Mouse (Mus musculus) WW6 (cell line): ENCODE results near the gene Ins2.

Source experiments
- DNase-seq: peaks from one replicate; pipeline ENCODE4 v3.0.0-alpha.2; 2013; ENCODE audit warnings: low read depth, low spot score

Ins2 gene

GRCm38 (mm10) chr7:142664465-142665029 lies 78.6 kb downstream of the Ins2 start:
- DNase-seq: no peak

DNA sequence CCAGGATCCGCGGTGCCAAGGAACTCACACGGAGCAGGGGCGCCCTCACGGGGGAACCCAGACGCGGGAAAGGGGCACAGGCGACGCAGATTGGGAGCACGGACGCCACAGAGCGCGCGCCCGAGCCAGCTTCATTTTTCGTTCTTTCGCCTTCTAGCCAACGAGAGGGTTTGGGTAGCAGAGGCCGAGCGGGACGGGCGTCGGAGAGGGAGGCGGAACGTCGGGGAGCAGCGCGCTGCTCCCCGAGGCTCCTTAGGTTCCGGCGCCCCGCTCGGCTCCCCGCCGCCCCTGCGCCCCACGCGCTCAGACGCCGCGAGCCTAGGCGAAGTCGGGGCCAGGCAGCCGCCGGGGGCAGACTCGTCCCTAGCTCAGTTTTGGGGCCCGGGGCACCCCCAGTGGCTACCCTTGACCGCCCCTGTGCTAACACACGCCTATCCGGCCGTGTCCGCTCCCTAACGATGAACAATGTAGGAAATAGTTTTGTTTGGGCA lies 79.2 kb downstream of the Ins2 start:
- no peak for DNase-seq

GRCm38 (mm10) chr7:142663151-142663550 lies 80.0 kb downstream of the Ins2 start:
- no peak for DNase-seq

DNA sequence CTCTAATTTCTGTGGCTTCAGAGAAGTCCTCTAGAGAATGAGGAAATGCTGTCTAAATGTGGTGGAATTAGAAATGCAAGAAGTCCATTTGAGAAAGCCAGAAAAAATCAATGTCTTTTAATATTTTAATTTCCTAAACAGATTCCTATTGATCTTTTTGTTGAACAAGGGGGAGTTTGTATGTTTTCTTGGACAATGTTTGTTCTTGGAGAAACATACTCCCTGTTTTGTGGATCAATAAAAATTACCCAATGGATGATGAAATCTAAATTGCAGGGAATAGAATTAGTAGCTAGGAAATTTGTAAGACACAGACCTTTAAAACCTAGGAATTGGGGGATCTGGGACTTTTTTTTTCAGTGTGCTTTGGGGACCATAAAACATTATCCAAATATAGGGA lies 81.4 kb downstream of the Ins2 start:
- DNase-seq: no peak

GRCm38 (mm10) chr7:142661046-142661445 lies 82.1 kb downstream of the Ins2 start:
- no peak for DNase-seq

DNA sequence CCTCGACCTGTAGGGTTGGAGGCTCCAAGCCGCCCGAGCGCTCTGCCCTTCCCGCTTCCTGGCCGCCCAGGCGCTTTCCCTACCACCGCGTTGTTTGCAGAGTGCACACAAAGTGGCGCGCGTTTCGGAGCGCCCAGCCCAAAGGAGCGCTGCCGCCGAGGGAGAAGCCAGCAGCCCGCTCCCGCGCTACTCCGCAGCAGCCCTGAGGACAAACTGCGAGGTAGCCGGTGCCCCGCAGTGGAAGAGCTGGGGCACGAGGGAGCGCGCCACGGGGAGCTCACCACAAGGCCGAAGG lies 82.6 kb downstream of the Ins2 start:
- DNase-seq: no peak

DNA sequence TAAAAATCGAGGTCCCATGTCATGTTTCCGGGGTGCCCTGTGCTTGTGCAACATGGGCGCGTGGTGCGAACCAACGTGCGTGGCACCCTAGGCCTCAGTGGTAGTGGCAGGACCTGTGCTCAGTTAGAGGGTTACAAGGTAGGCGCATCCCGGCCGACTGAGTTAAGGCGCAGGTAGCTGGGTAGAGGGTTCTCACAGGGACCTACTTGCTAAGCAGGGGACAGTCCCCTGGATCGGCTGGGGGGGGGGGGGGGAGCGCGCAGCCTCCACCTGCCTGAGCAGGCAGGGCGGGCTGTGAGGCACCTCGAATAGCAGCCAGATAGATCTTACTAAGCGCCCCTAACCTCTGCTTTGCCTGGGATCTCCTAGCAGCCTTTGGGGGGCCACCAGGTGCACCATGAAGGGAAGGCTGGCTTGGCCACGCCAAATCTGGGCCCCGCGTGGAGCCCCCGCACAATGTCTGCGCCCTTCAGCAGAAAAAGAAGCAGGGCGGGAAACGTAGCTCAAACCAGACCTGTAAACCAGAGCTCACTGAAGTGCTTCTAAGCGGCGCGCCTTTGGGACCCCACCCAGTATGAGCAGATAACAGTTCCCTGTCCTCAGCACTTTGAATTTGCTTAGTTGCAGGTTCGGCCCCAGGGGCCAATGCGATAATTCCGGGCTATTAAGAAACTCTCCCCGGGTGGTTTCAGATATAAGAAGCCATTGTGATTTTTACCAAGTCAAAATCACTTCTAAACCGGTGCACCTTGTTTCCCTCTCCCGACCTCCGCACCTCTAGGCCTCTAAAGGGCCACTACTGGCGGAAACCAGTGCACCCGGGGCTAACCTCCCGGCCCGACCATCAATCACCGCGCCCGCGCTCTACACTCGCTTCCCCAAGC lies 83.2 kb downstream of the Ins2 start:
- DNase-seq: no peak

GRCm38 (mm10) chr7:142659181-142659681 lies 84.0 kb downstream of the Ins2 start:
- no peak for DNase-seq

GRCm38 (mm10) chr7:142658681-142659180 lies 84.5 kb downstream of the Ins2 start:
- no peak for DNase-seq

GRCm38 (mm10) chr7:142657821-142658614 lies 85.2 kb downstream of the Ins2 start:
- no peak for DNase-seq

DNA sequence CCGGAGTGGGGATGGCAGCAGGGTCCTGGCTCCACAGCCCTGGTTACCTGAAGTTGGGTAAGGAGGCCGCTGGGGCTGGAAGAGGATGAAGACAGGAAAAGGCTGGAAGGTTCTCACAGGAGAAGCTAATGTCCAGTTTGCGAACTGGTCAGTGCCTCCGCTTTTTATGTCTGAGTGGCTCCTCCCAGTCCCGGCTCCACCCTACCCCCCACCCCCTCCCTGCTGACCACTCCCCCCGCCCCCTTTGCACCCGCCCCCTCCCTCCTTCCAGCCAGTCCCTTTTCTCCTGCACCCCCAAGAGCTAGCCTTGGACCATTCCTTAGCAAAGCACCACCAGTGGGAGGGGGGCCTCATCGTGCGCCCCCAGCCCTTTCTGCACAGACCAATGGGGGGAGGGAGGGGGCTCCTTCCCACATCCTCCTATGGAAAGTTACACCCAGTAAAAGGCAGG lies 85.8 kb downstream of the Ins2 start:
- no peak for DNase-seq

DNA sequence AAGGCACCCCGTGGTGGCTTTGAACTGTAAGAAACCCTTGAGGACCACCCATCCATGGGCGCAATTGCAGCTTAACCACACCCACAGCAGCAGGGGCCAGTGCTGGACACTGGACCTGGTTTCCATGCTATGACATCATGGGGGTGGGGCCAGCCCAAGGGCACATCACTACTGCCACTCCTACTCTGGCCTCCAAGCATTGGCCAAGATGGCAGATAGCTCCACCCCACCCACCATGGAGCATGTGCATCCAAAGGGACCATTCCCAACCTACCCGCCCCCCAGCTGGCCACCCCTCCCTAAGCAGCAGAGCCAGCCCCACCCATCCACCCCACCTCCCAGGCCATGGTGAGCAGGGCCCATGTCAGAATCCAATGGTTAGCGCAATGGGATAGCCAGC lies 87.1 kb downstream of the Ins2 start:
- no peak for DNase-seq

DNA sequence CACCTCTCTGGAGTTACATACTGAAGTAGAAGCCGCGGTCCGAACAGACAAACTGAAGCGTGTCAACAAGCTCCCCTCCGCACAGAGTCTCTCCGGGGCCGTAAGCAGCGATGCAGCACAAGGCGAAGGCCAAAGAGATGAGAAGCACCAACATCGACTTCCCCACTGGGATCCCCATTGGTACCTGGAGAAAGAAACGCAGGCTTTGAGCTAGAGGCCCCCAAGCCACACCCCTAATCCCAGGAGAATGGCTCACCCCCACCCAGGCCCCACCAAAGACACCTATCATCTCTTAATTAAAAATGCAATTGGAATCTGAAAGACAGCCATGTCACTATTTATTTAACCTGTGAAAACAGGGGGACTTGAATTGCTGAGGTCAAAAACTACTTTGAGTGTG lies 87.5 kb downstream of the Ins2 start:
- no peak for DNase-seq

- no peak for DNase-seq
Observed at GRCm38 (mm10) chr7:142653726-142654125, 89.5 kb downstream of the Ins2 start.

GRCm38 (mm10) chr7:142646676-142647075 lies 96.5 kb downstream of the Ins2 start:
- DNase-seq: no peak

GRCm38 (mm10) chr7:142645045-142645444 lies 98.1 kb downstream of the Ins2 start:
- no peak for DNase-seq

- DNase-seq: no peak
Observed at GRCm38 (mm10) chr7:142636178-142636577, 107.0 kb downstream of the Ins2 start.

DNA sequence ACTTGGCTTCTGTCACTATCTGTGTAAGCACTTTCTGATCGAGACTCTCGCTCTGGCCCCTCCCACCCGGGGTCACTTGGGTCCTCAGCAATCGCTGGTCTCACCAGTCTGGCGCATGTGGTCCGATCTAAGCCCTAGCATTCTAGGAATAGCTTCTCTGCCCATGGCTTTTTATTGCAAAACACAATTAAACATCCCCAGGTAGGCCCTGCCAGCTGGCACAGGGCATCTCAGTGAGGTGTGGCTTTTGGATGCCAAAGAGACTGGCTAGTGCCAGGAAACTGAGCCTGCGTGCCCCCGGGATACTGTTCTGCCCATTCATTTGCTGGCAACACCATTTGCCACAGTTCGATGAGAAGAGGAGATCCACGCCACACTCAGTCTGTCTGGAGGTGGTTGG lies 112.5 kb downstream of the Ins2 start:
- no peak for DNase-seq

- DNase-seq: no peak
Observed at GRCm38 (mm10) chr7:142629806-142630205, 113.4 kb downstream of the Ins2 start.
